Mouse (Mus musculus) cortical plate, adult 2 months (tissue): ENCODE data around the gene Ldb2. TPM values are rescaled to one million over a fixed set of nuclear protein-coding genes. Genes with fewer than 3 reads are reported as not detected.

Experiments used
- H3K27ac ChIP-seq: fragments of 200-500 bp; 2 replicates; pipeline ENCODE4 v1.5.1; 2012; ENCODE audit warnings: low read length, control low read depth, inconsistent platforms; ENCODE audit not compliant: insufficient read depth
- H3K4me1 ChIP-seq: fragments of 200-500 bp; 2 replicates; pipeline ENCODE4 v1.6.1; 2011; ENCODE audit warnings: low read length; ENCODE audit not compliant: control insufficient read depth, insufficient read depth
- H3K4me3 ChIP-seq: fragments of 200-500 bp; 2 replicates; pipeline ENCODE4 v1.5.1; 2011; ENCODE audit warnings: mild to moderate bottlenecking, low read length, control low read depth; ENCODE audit not compliant: insufficient read depth
- CTCF ChIP-seq: fragments of 200-500 bp; IDR thresholded peaks from 2 replicates; pipeline ENCODE4 v1.5.1; 2011; ENCODE audit warnings: mild to moderate bottlenecking, control low read depth, low read length; ENCODE audit not compliant: insufficient read depth; ENCODE audit errors: extremely low read depth
- POLR2A ChIP-seq: fragments of 200-500 bp; IDR thresholded peaks from 2 replicates; pipeline ENCODE4 v1.6.1; 2011; ENCODE audit warnings: mild to moderate bottlenecking, low read length, control low read depth; ENCODE audit not compliant: insufficient read depth; ENCODE audit errors: extremely low read depth
- polyA plus RNA-seq: library from polyadenylated mRNA; depleted of rRNA; stranded (reverse); fragments of >200 nt; gene quantifications from 2 replicates; pipeline ENCODE4 v1.2.3, GENCODE M21; 2012

The Ldb2 gene
- polyA plus RNA-seq, 1 experiment, result 33.3 TPM

DNA sequence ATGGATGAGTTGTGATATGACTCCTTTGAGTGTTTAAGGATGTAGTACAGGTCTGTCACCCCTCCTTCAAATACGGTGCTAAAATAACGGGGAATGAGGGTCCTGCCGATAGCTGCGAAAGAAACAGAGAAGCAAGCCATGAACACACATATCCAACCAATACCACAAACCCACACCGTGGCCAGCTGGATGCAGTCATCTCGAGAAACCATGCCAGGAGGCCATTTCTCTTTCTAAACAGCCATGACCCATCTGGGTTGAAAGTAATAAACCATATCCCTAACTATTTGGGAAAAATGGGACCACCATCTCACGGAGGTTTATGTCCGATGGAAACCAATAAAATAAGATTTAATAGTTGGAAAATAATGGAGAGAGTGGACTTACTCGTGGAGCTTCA, 257.7 kb downstream of the Ldb2 start:
- TF ChIP-seq CTCF, result no peak
- Histone ChIP-seq H3K4me1 (no peaks in the 10 kb centered on the region; the same call in 1 of the 2 replicates), H3K4me3 (no peak overlapping the region), H3K27ac (no peak overlapping the region)

- Histone ChIP-seq H3K4me1 (no peaks in the 10 kb centered on the region; the same call in 1 of the 2 replicates), H3K27ac (no peak overlapping the region), H3K4me3 (no peak overlapping the region)
Measured at GRCm38 (mm10) chr5:44538687-44539086, 260.8 kb downstream of the Ldb2 start.

DNA sequence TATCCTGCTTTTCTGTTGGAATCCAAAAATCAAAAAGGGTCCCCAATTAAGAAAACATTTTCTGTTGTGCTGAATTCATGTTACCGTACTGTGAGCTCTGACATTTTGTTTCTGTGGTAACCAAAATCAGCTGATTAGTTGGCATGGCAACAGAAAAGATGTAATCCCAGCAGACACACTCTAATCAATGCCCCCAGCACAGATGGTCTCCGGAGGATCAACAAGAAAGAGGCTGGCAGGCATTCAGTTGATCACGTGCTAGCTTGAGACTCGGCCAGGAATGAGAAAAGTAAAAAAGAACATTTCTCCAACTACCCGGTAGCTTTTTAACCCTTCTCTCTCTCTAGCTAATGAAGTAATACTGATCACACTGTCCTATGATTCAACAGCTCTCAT, 261.5 kb downstream of the Ldb2 start:
- Histone ChIP-seq H3K4me1 (no peaks in the 10 kb centered on the region; the same call in 1 of the 2 replicates), H3K4me3 (no peak overlapping the region), H3K27ac (no peak overlapping the region)
- TF ChIP-seq POLR2A (no peak), CTCF (no peak)

More at GRCm38 (mm10) chr5:44538687-44539086, 260.8 kb downstream of the Ldb2 start:
- no peak for TF ChIP-seq CTCF
- no peak for TF ChIP-seq POLR2A

DNA sequence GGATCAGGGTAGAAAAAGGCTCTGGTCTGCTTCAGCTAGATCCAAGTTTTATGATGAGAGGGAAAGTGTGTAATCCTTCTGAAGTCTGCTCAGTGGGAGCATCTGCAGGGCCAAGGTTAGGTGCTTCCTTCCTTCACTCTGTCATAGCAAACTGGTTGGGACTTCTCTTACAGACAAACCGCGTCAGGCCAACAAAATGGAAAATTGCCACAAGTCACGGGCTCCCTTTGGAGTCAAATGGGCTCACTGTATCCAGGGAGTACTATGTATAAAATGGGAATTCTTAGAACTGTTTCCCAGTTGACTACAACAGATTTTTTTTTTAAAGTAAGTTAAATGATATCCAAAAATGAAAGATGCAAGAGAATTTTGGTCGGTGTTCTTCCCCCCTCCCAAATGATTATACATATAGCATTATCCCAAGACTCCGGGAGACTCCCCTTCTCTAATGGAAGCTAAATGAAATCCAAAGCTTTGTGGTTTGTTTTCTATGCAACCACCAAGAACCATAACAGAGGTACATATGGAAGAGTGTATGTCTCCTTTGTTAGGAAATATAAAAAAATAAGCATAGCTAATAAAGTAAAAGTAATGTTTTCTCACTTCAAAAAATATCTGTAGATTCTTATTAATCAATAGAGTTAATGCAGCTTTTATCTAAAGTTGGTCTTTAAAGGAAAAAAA, 262.0 kb downstream of the Ldb2 start:
- TF ChIP-seq POLR2A (no peak), CTCF (no peak)
- Histone ChIP-seq H3K4me1 (no peaks in the 10 kb centered on the region; the same call in 1 of the 2 replicates), H3K27ac (0 out of 2 replicates have a peak overlapping the region, but pooled peaks have one; percentile 0), H3K4me3 (no peak overlapping the region)

DNA sequence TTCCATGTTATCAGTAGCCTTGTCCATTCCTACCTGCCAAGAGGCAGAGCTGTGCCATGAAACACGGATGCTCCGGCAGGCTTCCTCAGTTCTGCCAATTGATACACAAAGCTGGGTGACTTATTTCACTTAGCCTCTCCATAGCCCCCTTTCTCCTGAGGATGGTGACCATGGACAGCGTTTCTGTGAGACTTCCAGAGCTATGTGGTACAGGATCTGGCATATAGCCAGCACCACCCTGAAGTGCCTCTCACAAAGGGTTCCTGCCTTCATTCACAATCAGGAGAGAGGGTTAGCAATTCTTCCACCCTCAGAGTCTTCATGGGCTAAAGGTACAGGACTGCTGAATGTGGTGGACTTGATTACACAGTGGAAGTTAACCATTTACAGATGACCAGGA, 270.0 kb downstream of the Ldb2 start:
- H3K27ac ChIP-seq, result peak overlapping the region; percentile 34; the same call in 1 of the 2 replicates
- TF ChIP-seq CTCF (no peak), POLR2A (no peak)
- H3K4me3 ChIP-seq, result no peak overlapping the region
- H3K4me1 ChIP-seq, result no peaks in the 10 kb centered on the region

DNA sequence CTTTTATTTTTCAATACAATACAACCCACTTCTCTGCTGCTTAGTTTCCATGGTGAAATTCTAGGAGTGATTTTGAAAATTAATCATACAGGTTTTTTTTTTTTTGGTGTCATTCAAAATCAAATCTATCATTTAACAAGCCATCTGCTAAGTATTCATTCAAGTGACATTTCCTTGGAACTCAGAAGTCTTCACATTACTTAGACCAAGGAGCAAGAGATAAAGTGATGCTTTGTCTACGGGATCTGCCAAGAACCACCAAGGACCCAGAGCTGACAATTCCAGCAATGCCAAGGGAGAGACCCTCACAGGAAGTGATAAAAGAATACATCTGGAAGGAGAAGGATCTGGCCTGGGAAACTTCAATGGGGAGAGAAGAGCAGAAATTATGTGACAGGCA, 270.5 kb downstream of the Ldb2 start:
- TF ChIP-seq POLR2A (no peak), CTCF (no peak)
- H3K4me1 ChIP-seq, result no peaks in the 10 kb centered on the region
- no peak overlapping the region for H3K4me3 ChIP-seq
- H3K27ac ChIP-seq, result peak overlapping the region; percentile 34; the same call in 1 of the 2 replicates

- TF ChIP-seq CTCF, result no peak
- no peak for TF ChIP-seq POLR2A
- H3K4me3 ChIP-seq, result no peak overlapping the region
Measured at GRCm38 (mm10) chr5:44505221-44505620, 294.3 kb downstream of the Ldb2 start.

DNA sequence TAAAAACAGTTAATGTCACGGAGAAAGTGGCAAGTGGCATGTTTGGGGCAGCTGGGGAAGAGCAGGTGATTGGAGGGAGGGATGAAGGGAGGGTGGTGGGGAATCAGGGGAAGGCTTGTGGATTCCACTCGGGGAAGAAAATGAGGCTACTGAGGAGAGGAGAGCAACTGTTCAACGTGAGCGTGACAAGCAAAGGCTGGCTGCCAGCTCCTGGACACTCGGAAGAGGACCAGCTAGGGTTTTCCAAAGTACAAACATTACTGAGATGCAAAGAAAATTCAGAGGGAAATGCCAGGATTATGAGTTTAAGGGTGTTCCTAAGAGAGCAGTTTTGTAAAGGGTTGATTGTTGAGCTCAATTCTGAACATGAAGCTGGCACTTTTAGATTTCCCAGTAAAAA, 294.7 kb downstream of the Ldb2 start:
- no peak overlapping the region for H3K27ac ChIP-seq

More at GRCm38 (mm10) chr5:44505221-44505620, 294.3 kb downstream of the Ldb2 start:
- Histone ChIP-seq H3K4me1 (no peaks in the 10 kb centered on the region), H3K27ac (no peak overlapping the region)

GRCm38 (mm10) chr5:44498229-44498628, 301.3 kb downstream of the Ldb2 start:
- no peak overlapping the region for H3K4me3 ChIP-seq
- no peak overlapping the region for H3K27ac ChIP-seq
- no peak for TF ChIP-seq CTCF
- no peak for TF ChIP-seq POLR2A
- no peaks in the 10 kb centered on the region for H3K4me1 ChIP-seq

More for the DNA sequence above, 294.7 kb downstream of the Ldb2 start:
- Histone ChIP-seq H3K4me3 (no peak overlapping the region), H3K4me1 (no peaks in the 10 kb centered on the region)
- TF ChIP-seq CTCF, result no peak
- no peak for TF ChIP-seq POLR2A

- no peak overlapping the region for H3K4me3 ChIP-seq
- H3K4me1 ChIP-seq, result no peaks in the 10 kb centered on the region
- H3K27ac ChIP-seq, result no peak overlapping the region
- no peak for TF ChIP-seq POLR2A
- TF ChIP-seq CTCF, result no peak
Measured at GRCm38 (mm10) chr5:44496854-44497253, 302.6 kb downstream of the Ldb2 start.
